Mouse (Mus musculus): Measurements from ENCODE around the gene Dock2.

Dock2 gene

GRCm38 (mm10) chr11:34348287-34348918, 435.3 kb downstream of the Dock2 start:
- peak; percentile 15 for DNase-seq (ENCODE audit: low spot score)

- DNase-seq (ENCODE audit: low spot score) = no peak
Measured at GRCm38 (mm10) chr11:34344310-34344709, 439.4 kb downstream of the Dock2 start.

- no peak for DNase-seq (ENCODE audit: low spot score)
Measured at GRCm38 (mm10) chr11:34343742-34344307, 439.9 kb downstream of the Dock2 start.

- no peak for DNase-seq (ENCODE audit: low spot score)
Measured at GRCm38 (mm10) chr11:34339693-34340092, 444.0 kb downstream of the Dock2 start.

- no peak for DNase-seq (ENCODE audit: low spot score)
Measured at GRCm38 (mm10) chr11:34337907-34338306, 445.8 kb downstream of the Dock2 start.

DNA sequence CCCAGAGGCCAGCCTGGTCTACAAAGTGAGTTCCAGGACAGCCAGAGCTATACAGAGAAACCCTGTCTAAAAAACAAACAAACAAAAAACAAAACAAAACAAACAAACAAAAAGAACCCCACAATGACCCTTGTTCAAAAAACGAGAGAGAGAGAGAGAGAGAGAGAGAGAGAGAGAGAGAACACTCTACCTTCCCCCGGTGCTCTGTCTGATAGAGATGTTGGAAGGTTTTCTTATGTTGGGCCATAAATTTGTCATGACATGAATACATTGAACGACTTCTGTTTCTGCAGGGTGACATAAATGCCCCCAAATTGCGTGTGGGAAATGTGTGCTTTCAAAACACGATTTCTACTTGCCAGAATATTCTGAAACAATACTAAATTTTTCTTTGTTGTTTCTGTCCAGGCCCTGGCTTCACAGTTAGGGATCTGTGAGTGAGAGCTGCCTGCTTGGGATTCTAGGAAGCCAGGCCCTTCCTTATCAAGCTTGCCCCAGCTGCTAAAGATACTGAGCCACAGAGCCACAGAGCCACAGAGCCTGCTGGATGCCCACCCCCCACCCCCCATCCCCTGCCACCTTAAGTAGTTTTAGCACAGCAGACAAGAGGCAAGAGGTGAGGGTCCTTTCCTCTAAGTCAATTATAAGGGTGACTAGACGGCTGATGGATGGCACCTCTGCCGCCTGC, 451.2 kb downstream of the Dock2 start:
- no peak for DNase-seq (ENCODE audit: low spot score)

- no peak for DNase-seq (ENCODE audit: low spot score)
Measured at GRCm38 (mm10) chr11:34323664-34324063, 460.0 kb downstream of the Dock2 start.

DNA sequence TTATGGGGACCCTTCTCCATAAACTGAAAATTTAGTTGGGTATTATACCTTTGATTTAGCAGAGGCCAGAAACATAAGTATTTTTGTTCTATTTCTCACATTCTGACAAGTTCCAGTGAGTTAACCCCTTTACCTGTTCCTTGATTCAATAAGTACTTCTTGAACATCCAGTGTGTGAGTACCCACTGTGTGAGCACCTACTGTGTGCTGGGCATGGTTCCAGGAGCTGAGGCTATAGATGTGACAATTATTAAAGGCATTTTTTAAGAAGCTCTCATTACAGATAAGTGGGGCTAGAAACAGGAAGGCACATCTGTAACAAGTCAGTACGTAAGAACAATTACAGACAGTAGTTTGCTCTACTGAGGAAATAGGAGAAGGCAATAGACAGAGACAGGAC, 464.4 kb downstream of the Dock2 start:
- DNase-seq (ENCODE audit: low spot score) = no peak

GRCm38 (mm10) chr11:34317001-34317400, 466.7 kb downstream of the Dock2 start:
- DNase-seq (ENCODE audit: low spot score) = no peak

GRCm38 (mm10) chr11:34316176-34316575, 467.5 kb downstream of the Dock2 start:
- no peak for DNase-seq (ENCODE audit: low spot score)

DNA sequence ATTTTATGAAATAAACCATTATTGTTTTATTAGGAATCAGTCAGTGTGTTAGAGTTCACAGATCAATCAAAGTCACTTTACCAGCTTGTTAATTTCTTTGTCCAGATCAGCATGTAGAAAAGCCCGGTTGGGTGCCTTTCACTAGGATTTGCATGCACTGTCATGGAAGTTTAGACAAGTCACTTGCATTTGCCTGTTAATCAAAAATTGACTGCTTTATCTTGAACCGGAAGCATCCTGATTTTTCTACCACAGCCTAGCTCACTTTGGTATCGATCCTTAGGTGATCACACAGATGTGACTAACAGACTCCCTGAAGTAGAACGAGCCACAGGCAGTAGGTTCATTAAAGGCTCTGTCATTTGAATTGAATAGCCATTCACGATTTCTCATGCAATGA, 468.3 kb downstream of the Dock2 start:
- DNase-seq (ENCODE audit: low spot score) = no peak

DNA sequence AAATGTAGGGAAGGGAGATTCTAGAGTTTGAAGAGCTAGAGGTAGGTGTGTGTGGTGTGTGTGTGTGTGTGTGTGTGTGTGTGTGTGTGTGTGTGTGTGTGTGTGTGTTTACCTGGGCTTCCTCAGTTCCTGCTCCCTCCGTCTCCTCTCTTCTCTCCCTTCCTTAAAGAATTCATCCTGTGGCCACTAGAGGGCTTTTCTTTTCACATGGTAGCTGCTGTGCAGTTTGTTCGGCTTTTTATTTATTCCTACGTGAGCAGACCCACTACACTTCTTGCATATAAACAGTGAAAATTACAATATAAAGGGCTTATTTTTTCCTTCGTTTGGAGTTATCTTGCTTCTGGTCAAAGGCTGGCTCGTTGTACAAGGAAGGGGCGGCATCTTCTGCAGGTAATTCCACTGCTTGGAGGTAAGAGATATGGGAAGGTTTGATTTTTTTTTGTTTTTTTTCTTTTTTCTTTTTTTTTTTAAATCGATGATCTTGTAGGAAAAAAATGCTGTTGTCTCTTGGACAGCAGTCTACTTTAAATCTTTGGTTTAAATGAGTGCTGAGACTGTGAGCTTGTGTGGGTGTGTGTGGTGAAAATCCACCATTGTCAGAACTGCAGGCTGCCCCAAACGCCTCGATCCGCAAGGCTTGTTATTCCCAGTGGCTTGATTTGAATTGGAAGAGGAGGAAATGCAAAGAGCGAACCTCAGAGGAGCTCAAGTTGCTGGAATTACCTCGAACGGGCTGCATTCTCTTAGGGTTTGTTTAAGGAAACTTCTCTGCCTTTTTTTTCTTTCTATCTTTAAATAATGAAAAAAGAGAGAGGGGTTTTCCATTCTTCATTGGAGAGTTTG, 468.9 kb downstream of the Dock2 start, which contains the start of gene Fam196b:
Fam196b (plus strand) TSS at position 289 of the 846 bp plus-strand sequence.
- peak; percentile 3 for DNase-seq (ENCODE audit: low spot score)

- no peak for DNase-seq (ENCODE audit: low spot score)
Measured at GRCm38 (mm10) chr11:34312208-34312607, 471.5 kb downstream of the Dock2 start.

- DNase-seq (ENCODE audit: low spot score) = no peak
Measured at GRCm38 (mm10) chr11:34311717-34312116, 472.0 kb downstream of the Dock2 start.

- DNase-seq (ENCODE audit: low spot score) = no peak
Measured at GRCm38 (mm10) chr11:34309360-34309759, 474.3 kb downstream of the Dock2 start.

DNA sequence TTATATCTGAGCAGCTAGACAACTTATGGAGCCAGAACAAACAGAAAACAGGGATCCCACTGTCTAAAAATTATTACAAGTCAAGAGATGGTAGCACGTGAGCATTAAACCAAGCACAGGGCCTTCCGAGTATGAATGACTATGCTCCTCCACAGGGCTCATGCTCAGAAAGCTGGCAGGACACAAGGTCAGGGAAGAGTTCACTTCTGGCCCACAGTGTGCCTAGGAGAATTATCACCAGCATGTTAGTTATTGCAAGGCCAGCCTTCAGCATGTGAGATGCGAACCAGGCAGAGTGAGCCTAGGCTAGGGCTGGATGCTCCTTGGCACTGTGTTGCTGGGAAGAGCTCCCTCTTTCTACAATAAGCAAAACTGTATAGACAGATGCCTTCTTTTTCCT, 475.0 kb downstream of the Dock2 start:
- no peak for DNase-seq (ENCODE audit: low spot score)

DNA sequence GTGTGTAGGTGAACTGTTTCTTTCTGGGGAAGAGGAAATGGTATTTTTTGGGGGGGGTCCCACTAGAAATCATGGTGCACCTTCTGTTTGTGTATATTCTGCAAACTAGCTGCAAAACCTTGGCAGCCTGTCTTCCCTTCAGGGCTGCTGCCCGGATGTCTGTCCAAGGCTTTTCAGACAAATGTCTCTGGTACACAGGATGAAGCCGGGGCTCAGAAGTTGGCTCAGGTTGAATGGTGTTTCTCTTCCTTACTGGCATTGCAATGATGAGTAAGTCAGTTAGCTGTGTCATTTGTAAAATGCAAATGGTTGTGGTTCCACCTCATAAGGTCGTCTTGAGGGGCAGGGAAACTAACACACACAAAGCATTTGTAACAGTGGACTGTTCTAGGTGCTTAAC, 477.5 kb downstream of the Dock2 start:
- DNase-seq (ENCODE audit: low spot score) = no peak

GRCm38 (mm10) chr11:34300064-34300463, 483.6 kb downstream of the Dock2 start:
- DNase-seq (ENCODE audit: low spot score) = no peak

DNA sequence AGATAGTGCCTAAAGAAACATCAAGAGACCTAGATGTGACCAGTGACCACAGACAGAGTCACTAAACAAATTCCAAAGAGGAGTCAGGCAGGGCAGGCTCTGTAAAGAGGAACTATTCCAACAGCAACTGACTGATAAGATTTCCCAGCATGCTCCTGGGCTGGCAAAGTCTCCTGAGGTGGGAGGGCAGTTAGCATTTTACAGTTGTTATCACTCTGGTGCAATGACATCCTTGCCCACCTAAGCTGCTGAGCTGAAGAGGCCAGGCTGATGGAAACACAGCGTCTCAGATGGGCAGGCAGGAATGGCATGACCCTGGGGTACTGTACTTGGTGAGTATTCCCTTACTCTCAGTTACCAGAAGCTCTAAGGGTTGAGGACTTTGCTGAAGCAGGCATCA, 484.1 kb downstream of the Dock2 start:
- no peak for DNase-seq (ENCODE audit: low spot score)

DNA sequence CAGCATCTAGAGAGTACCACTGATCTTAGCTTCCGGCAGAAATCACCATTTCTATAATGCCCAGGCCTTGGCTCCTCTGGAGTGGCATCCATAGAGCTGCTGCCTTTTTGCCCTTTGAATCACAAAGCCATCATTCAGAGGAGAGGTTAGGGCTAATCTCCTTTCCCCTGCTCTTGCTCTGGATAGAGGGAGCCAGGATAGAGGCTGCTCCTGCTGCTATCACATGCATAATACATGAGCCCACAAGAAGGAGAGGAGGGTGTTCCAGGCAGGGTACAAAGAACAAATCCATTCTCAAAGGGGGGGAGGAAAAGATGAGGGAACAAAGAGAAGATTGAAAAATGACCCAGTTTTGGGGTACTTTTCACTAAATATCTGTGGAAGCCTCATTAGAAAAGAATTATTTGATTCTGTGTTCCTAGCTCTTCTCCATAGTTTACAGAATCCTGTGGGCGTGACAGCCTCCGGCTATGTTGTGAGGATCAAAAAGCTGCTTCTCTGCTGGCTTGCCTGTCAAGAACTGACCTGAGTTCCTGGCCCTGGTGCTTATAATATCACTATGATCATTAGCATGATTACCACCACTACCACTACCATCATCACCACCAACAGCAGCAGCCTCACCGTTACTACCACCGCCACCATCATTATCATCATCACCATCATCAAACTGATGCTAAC, 485.9 kb downstream of the Dock2 start:
- no peak for DNase-seq (ENCODE audit: low spot score)

GRCm38 (mm10) chr11:34291304-34291703, 492.4 kb downstream of the Dock2 start:
- DNase-seq (ENCODE audit: low spot score) = no peak

GRCm38 (mm10) chr11:34290708-34291107, 493.0 kb downstream of the Dock2 start:
- no peak for DNase-seq (ENCODE audit: low spot score)

Measured in ovary, postnatal 14 days (tissue).